7 mouse cellular contexts compared by ENCODE assay signal in genomic region chr2:160731839-160732261, GRCm38 (mm10). TPM values are rescaled to one million over a fixed set of nuclear protein-coding genes. Genes with fewer than 3 reads are reported as not detected.
DNase-seq lines count a peak whose midpoint lies in the region; ATAC-seq and TF ChIP-seq lines count a peak whose summit lies in the region.

No protein-coding gene starts in this region.

- WGBS in hindbrain, postnatal 0 days: under 1% methylated on average over 32 of the region's 32 CpGs
- WGBS in stomach, embryonic 15.5 days: under 1% methylated on average over 32 of the region's 32 CpGs

- H3K4me3 ChIP-seq in hindbrain, postnatal 0 days (ENCODE audit: low read length): peak overlapping the region; percentile 62
- peak overlapping the region; percentile 96 for H3K4me3 ChIP-seq in megakaryocyte, embryonic 14.5 days (replicated peaks)
- H3K4me3 ChIP-seq in stomach, embryonic 15.5 days (replicated peaks): peak overlapping the region; percentile 89

- peak overlapping the region; percentile 92 for H3K27ac ChIP-seq in hindbrain, postnatal 0 days
- peak overlapping the region; percentile 91 for H3K27ac ChIP-seq in stomach, embryonic 15.5 days

- H3K9me3 ChIP-seq in hindbrain, postnatal 0 days (ENCODE audit: low read length): no peaks in the 10 kb centered on the region
- H3K9me3 ChIP-seq in megakaryocyte, embryonic 14.5 days: no peaks in the 10 kb centered on the region
- no peaks in the 10 kb centered on the region for H3K9me3 ChIP-seq in stomach, embryonic 15.5 days

- H3K4me2 ChIP-seq in hindbrain, postnatal 0 days (ENCODE audit: low read depth, low read length): peak overlapping the region; percentile 85
- peak overlapping the region; percentile 76 for H3K4me2 ChIP-seq in stomach, embryonic 15.5 days

- H3K36me3 ChIP-seq in hindbrain, postnatal 0 days (ENCODE audit: insufficient read depth, low read length): no peaks in the 10 kb centered on the region
- H3K36me3 ChIP-seq in megakaryocyte, embryonic 14.5 days (replicated peaks; ENCODE audit: low read length): peaks cover 35% of the 10 kb centered on the region
- H3K36me3 ChIP-seq in stomach, embryonic 15.5 days: peaks cover 8% of the 10 kb centered on the region; the same call in 1 of the 2 replicates

- peak; percentile 44 for ATAC-seq in hindbrain, postnatal 0 days
- ATAC-seq in stomach, embryonic 15.5 days (ENCODE audit: insufficient read depth, low FRiP score, low read depth): peak; percentile 4

- peak; percentile 48 for TF ChIP-seq CTCF in hindbrain, postnatal 0 days (IDR thresholded peaks at IDR 0.05; ENCODE audit: low read depth)

- peaks cover 38% of the 10 kb centered on the region for H3K4me1 ChIP-seq in hindbrain, postnatal 0 days (ENCODE audit: insufficient read depth, low read length)
- peaks cover 71% of the 10 kb centered on the region for H3K4me1 ChIP-seq in megakaryocyte, embryonic 14.5 days
- peaks cover 29% of the 10 kb centered on the region for H3K4me1 ChIP-seq in stomach, embryonic 15.5 days

- intact Hi-C loops in gastrocnemius, postnatal 14 days (cut with DNase I; ENCODE audit: low total_unique reads): no loop called here
- intact Hi-C loops in left cerebral cortex, postnatal 10 days (cut with DNase I): loop anchor here (5.0 kb wide), 1 partner anchor 140 kb away; the partner anchor contains the start of gene Zhx3

- peak overlapping the region; percentile 88 for H3K9ac ChIP-seq in hindbrain, postnatal 0 days (replicated peaks; ENCODE audit: low read length)
- peak overlapping the region; percentile 93 for H3K9ac ChIP-seq in stomach, embryonic 15.5 days

- DNase-seq in adipocyte (ENCODE audit: low spot score): peak; percentile 60
- DNase-seq in cerebellum, postnatal 14 days: peak; percentile 74 to 81
- peak; percentile 75 for DNase-seq in gastrocnemius, postnatal 14 days
- peak; percentile 81 for DNase-seq in hindbrain, postnatal 0 days (ENCODE audit: low spot score)
- peak; percentile 56 to 88 for DNase-seq in left cerebral cortex, postnatal 10 days (ENCODE audit: extremely low spot score in 1 of 2, low spot score in 2 of 2)

- H3K27me3 ChIP-seq in hindbrain, postnatal 0 days (ENCODE audit: insufficient read depth, low read length): no peaks in the 10 kb centered on the region
- peaks cover 2% of the 10 kb centered on the region for H3K27me3 ChIP-seq in megakaryocyte, embryonic 14.5 days (replicated peaks)
- H3K27me3 ChIP-seq in stomach, embryonic 15.5 days (replicated peaks): no peaks in the 10 kb centered on the region

RNA-seq across cellular contexts. Expression of gene Plcg1, which starts 0.8 kb away (rescaled TPM):
- total RNA-seq in gastrocnemius, postnatal 14 days (2021): 10 to 100 TPM; 28.5 to 36.3 TPM
- total RNA-seq in hindbrain, postnatal 0 days (2014; rRNA removed): 111 and 185 TPM in 2 replicates
- polyA plus RNA-seq in hindbrain, postnatal 0 days (2015; fragmentation: Nextera tagmentation; extraction: Ambion mirVana): 39.8 and 40.5 TPM in 2 replicates
- total RNA-seq in left cerebral cortex, postnatal 10 days (2021): 100 to 1,000 TPM; 123 to 130 TPM
- polyA plus RNA-seq in megakaryocyte, embryonic 14.5 days (2012; ENCODE audit: insufficient read depth, low replicate concordance): 4.1 and 10.7 TPM in 2 replicates
- 30.3 and 37.3 TPM in 2 replicates for polyA plus RNA-seq in stomach, embryonic 15.5 days (2015; fragmentation: Nextera tagmentation; extraction: Ambion mirVana)

Comparison
In these comparisons a context has a peak if more than half of its experiments do, and no peak if none do; other contexts are left out.
1. Peak in every context shown above with its lines: DNase-seq, ATAC-seq, H3K4me3 ChIP-seq and H3K27ac ChIP-seq.